Mouse (Mus musculus) forebrain, embryonic 11.5 days (tissue): ENCODE measurements at regions not wholly inside any gene's neighbourhood (a gene's known extent, or its start where the extent isn't known, plus 50 kb on each side); places are given as distances from the start of the nearest gene placed in this dataset.

ENCODE experiments used
- ATAC-seq: fragments of 200-750 bp; cut with Nextera tagmentation; replicated peaks from 2 replicates; pipeline ENCODE4 v1.8.0; 2017; ENCODE audit warnings: moderate TSS enrichment; ENCODE audit not compliant: low FRiP score
- DNase-seq: peaks from one replicate; pipeline ENCODE4 v3.0.0-alpha.2; 2017; ENCODE audit warnings: low spot score
- H3K27ac ChIP-seq: fragments of 300-500 bp; sonication (generic); 2 replicates; pipeline ENCODE4 v1.5.1; 2014; ENCODE audit warnings: low read depth, low read length
- H3K27me3 ChIP-seq: fragments of 300-500 bp; sonication (generic); 2 replicates; pipeline ENCODE4 v1.6.1; 2014; ENCODE audit warnings: mild to moderate bottlenecking, low read length, mixed read lengths; ENCODE audit not compliant: control insufficient read depth, insufficient read depth
- H3K36me3 ChIP-seq: fragments of 300-500 bp; sonication (generic); 2 replicates; pipeline ENCODE4 v1.6.1; 2014; ENCODE audit warnings: mild to moderate bottlenecking, low read length, moderate library complexity, mixed read lengths; ENCODE audit not compliant: control insufficient read depth, insufficient read depth
- H3K4me1 ChIP-seq: fragments of 300-500 bp; sonication (generic); replicated peaks from 2 replicates; pipeline ENCODE4 v1.6.1; 2014; ENCODE audit warnings: low read length, mixed read lengths; ENCODE audit not compliant: control insufficient read depth, insufficient read depth
- H3K4me2 ChIP-seq: fragments of 300-500 bp; sonication (generic); 2 replicates; pipeline ENCODE4 v1.6.1; 2014; ENCODE audit warnings: low read depth, mild to moderate bottlenecking, low read length, moderate library complexity, mixed read lengths; ENCODE audit not compliant: severe bottlenecking
- H3K4me3 ChIP-seq: fragments of 300-500 bp; sonication (generic); 2 replicates; pipeline ENCODE4 v1.5.1; 2014; ENCODE audit warnings: low read depth, low read length
- H3K9ac ChIP-seq: fragments of 300-500 bp; sonication (generic); 2 replicates; pipeline ENCODE4 v1.6.1; 2014; ENCODE audit warnings: low read length
- H3K9me3 ChIP-seq: fragments of 300-500 bp; sonication (generic); 2 replicates; pipeline ENCODE4 v1.6.1; 2016; ENCODE audit warnings: low read length, mixed read lengths; ENCODE audit not compliant: control insufficient read depth
- WGBS: fragments of 180-500 bp; shearing (Covaris S2); extraction: QIAGEN DNeasy Blood & Tissue Kit; methylation state at CpG from one replicate; pipeline ENCODE4 v1.1.7; 2014; 5-methylcytosine and 5-hydroxymethylcytosine counted together

GRCm38 (mm10) chr3:149348459-149348971 lies 358.2 kb upstream of the Adgrl2 start:
- ATAC-seq: no peak
- H3K36me3 ChIP-seq: no peaks in the 10 kb centered on the region

GRCm38 (mm10) chr3:149347241-149347992 lies 357.1 kb upstream of the Adgrl2 start:
- 49% methylated on average over 6 of the region's 6 CpGs for WGBS
- Histone ChIP-seq H3K4me2 (no peak overlapping the region), H3K36me3 (no peaks in the 10 kb centered on the region), H3K27me3 (no peaks in the 10 kb centered on the region), H3K4me3 (no peak overlapping the region), H3K27ac (no peak overlapping the region), H3K9me3 (no peaks in the 10 kb centered on the region), H3K9ac (no peak overlapping the region), H3K4me1 (no peaks in the 10 kb centered on the region; the same call in 1 of the 2 replicates)
- DNase-seq: no peak
- ATAC-seq: no peak

More at GRCm38 (mm10) chr3:149348459-149348971, 358.2 kb upstream of the Adgrl2 start:
- Histone ChIP-seq H3K9ac (no peak overlapping the region), H3K4me3 (no peak overlapping the region), H3K4me2 (no peak overlapping the region), H3K9me3 (no peaks in the 10 kb centered on the region), H3K27ac (no peak overlapping the region), H3K27me3 (no peaks in the 10 kb centered on the region), H3K4me1 (no peaks in the 10 kb centered on the region; the same call in 1 of the 2 replicates)
- WGBS: 65% methylated on average over 1 of the region's 1 CpGs
- DNase-seq: no peak

GRCm38 (mm10) chr3:149342511-149342910 lies 352.2 kb upstream of the Adgrl2 start:
- H3K4me2 ChIP-seq: no peak overlapping the region
- H3K4me1 ChIP-seq: no peaks in the 10 kb centered on the region
- no peaks in the 10 kb centered on the region for H3K27me3 ChIP-seq
- H3K9me3 ChIP-seq: no peaks in the 10 kb centered on the region
- WGBS: 66% methylated on average over 6 of the region's 6 CpGs
- no peaks in the 10 kb centered on the region for H3K36me3 ChIP-seq
- no peak overlapping the region for H3K4me3 ChIP-seq
- no peak for DNase-seq
- H3K27ac ChIP-seq: no peak overlapping the region
- no peak overlapping the region for H3K9ac ChIP-seq
- no peak for ATAC-seq

- H3K36me3 ChIP-seq: no peaks in the 10 kb centered on the region
- no peak for ATAC-seq
- 89% methylated on average over 3 of the region's 3 CpGs for WGBS
- H3K4me2 ChIP-seq: no peak overlapping the region
- no peak for DNase-seq
- H3K9ac ChIP-seq: no peak overlapping the region
- no peaks in the 10 kb centered on the region for H3K27me3 ChIP-seq
- H3K4me1 ChIP-seq: no peaks in the 10 kb centered on the region; the same call in 1 of the 2 replicates
- no peak overlapping the region for H3K27ac ChIP-seq
- H3K9me3 ChIP-seq: no peaks in the 10 kb centered on the region
- no peak overlapping the region for H3K4me3 ChIP-seq
Observed at GRCm38 (mm10) chr3:149339374-149339753, 349.0 kb upstream of the Adgrl2 start.

- Histone ChIP-seq H3K27ac (no peak overlapping the region), H3K4me2 (no peak overlapping the region), H3K27me3 (no peaks in the 10 kb centered on the region), H3K9me3 (no peaks in the 10 kb centered on the region), H3K9ac (no peak overlapping the region), H3K36me3 (no peaks in the 10 kb centered on the region), H3K4me1 (no peaks in the 10 kb centered on the region; the same call in 1 of the 2 replicates), H3K4me3 (no peak overlapping the region)
- WGBS: 61% methylated on average over 7 of the region's 7 CpGs
- 0 out of 2 replicates have a peak, but pooled peaks have one; percentile 14 for ATAC-seq
- DNase-seq: no peak
Observed at GRCm38 (mm10) chr3:149338684-149339373, 348.5 kb upstream of the Adgrl2 start.

- DNase-seq: no peak
- ATAC-seq: no peak
- H3K4me2 ChIP-seq: no peak overlapping the region
- H3K9me3 ChIP-seq: no peaks in the 10 kb centered on the region
- H3K36me3 ChIP-seq: no peaks in the 10 kb centered on the region
- WGBS: 83% methylated on average over 6 of the region's 6 CpGs
- no peak overlapping the region for H3K4me3 ChIP-seq
- H3K27me3 ChIP-seq: no peaks in the 10 kb centered on the region
- H3K4me1 ChIP-seq: peaks cover 13% of the 10 kb centered on the region
- no peak overlapping the region for H3K9ac ChIP-seq
- no peak overlapping the region for H3K27ac ChIP-seq
Observed at GRCm38 (mm10) chr3:149335259-149335658, 344.9 kb upstream of the Adgrl2 start.

- 59% methylated on average over 5 of the region's 5 CpGs for WGBS
Observed at GRCm38 (mm10) chr3:149333607-149334006, 343.3 kb upstream of the Adgrl2 start.

GRCm38 (mm10) chr3:149333131-149333530 lies 342.8 kb upstream of the Adgrl2 start:
- H3K4me3 ChIP-seq: no peak overlapping the region
- no peaks in the 10 kb centered on the region for H3K36me3 ChIP-seq
- ATAC-seq (no peak), DNase-seq (no peak)
- H3K27me3 ChIP-seq: no peaks in the 10 kb centered on the region
- no peak overlapping the region for H3K27ac ChIP-seq
- 27% methylated on average over 10 of the region's 10 CpGs for WGBS
- H3K4me2 ChIP-seq: no peak overlapping the region
- no peak overlapping the region for H3K9ac ChIP-seq
- H3K4me1 ChIP-seq: peaks cover 13% of the 10 kb centered on the region
- no peaks in the 10 kb centered on the region for H3K9me3 ChIP-seq

More at GRCm38 (mm10) chr3:149333607-149334006, 343.3 kb upstream of the Adgrl2 start:
- Histone ChIP-seq H3K4me2 (no peak overlapping the region), H3K4me1 (peaks cover 13% of the 10 kb centered on the region), H3K27ac (no peak overlapping the region), H3K9ac (no peak overlapping the region), H3K9me3 (no peaks in the 10 kb centered on the region), H3K4me3 (no peak overlapping the region), H3K27me3 (no peaks in the 10 kb centered on the region), H3K36me3 (no peaks in the 10 kb centered on the region)
- ATAC-seq (no peak), DNase-seq (no peak)
